Mouse (Mus musculus) megakaryocyte, embryonic 14.5 days (primary cell): ENCODE data around the gene Nsd2. TPM values are rescaled to one million over a fixed set of nuclear protein-coding genes. Genes with fewer than 3 reads are reported as not detected.
"Not testable (repeated sequence)": the region's sequence is repeated elsewhere in the genome, so short reads cannot be mapped to it uniquely, and the experiment has no call there.

Experiments used
- H3K27me3 ChIP-seq: replicated peaks from 2 replicates; pipeline ENCODE3; 2012; ENCODE audit warnings: inconsistent platforms
- H3K36me3 ChIP-seq: replicated peaks from 2 replicates; pipeline ENCODE3; 2012; ENCODE audit warnings: low read length, inconsistent platforms, mixed read lengths
- H3K4me1 ChIP-seq: 2 replicates; pipeline ENCODE4 v1.6.1; 2012; ENCODE audit warnings: inconsistent platforms
- H3K4me3 ChIP-seq: replicated peaks from 2 replicates; pipeline ENCODE3; 2012; ENCODE audit warnings: moderate library complexity, mild to moderate bottlenecking, inconsistent platforms
- H3K9me3 ChIP-seq: 2 replicates; pipeline ENCODE4 v1.6.1; 2012; ENCODE audit warnings: inconsistent platforms
- FLI1 ChIP-seq: IDR thresholded peaks from 2 replicates; pipeline ENCODE4 v1.6.1; 2012; ENCODE audit warnings: low read length, inconsistent platforms, mixed read lengths
- GATA1 ChIP-seq: IDR thresholded peaks from 3 replicates; pipeline ENCODE4 v1.6.1; 2012; ENCODE audit warnings: mixed read lengths, low read length, inconsistent platforms, borderline replicate concordance
- polyA plus RNA-seq: library from polyadenylated mRNA; stranded (reverse); fragments of >175 nt; gene quantifications from 2 replicates; pipeline ENCODE4 v1.2.3, GENCODE M21; 2012; ENCODE audit warnings: low replicate concordance; ENCODE audit not compliant: insufficient read depth

Gene Nsd2
- polyA plus RNA-seq, 1 experiment: 3.3 TPM

DNA sequence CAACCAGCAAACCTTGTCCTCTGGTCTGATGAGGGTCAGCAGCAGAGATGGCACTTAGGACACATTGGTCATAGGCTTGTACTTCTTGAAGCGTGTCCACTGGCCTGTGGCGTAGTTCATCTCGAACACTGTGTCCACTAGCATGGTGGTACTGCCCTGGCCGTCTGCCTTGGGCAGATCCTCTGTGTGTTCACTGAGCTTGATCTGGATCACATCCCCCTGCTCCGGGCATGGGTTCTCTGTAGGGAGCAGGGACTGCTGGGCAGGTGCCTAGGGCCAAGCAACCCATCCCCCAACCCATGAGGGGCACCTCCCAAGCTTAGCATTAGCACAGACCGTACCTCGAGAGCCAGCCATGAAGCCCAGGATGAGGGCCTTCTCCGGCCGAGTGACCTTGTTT, 78.1 kb downstream of the Nsd2 start:
- TF ChIP-seq GATA1 (no peak), FLI1 (no peak)
- peaks cover 3% of the 10 kb centered on the region; the same call in 1 of the 2 replicates for H3K4me1 ChIP-seq
- H3K4me3 ChIP-seq: no peak overlapping the region
- H3K27me3 ChIP-seq: no peaks in the 10 kb centered on the region
- H3K9me3 ChIP-seq: no peaks in the 10 kb centered on the region
- H3K36me3 ChIP-seq: peaks cover 100% of the 10 kb centered on the region

DNA sequence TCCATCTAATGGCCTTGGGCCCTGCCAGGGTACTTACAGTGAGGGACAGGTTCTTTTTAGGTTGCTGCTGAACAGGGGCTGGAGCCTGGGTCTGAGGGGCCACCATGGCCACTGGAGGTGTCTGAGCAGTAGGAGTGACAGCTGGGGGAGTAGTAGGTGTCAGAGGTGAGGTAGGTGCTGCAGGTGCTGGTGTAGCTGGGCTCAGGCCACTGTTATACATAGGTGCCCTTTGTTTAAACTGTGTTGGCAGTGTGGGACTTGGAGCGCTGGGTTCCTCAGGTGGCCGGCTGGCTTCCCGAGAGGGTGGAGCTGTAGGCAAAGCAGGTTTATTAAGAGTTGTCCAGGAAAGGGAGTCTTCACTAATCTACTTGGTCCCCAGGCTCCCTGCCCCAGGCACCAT, 78.7 kb downstream of the Nsd2 start:
- H3K4me1 ChIP-seq: peaks cover 3% of the 10 kb centered on the region; the same call in 1 of the 2 replicates
- no peaks in the 10 kb centered on the region for H3K27me3 ChIP-seq
- no peaks in the 10 kb centered on the region for H3K9me3 ChIP-seq
- H3K36me3 ChIP-seq: peaks cover 97% of the 10 kb centered on the region
- TF ChIP-seq FLI1 (no peak), GATA1 (no peak)
- H3K4me3 ChIP-seq: no peak overlapping the region

DNA sequence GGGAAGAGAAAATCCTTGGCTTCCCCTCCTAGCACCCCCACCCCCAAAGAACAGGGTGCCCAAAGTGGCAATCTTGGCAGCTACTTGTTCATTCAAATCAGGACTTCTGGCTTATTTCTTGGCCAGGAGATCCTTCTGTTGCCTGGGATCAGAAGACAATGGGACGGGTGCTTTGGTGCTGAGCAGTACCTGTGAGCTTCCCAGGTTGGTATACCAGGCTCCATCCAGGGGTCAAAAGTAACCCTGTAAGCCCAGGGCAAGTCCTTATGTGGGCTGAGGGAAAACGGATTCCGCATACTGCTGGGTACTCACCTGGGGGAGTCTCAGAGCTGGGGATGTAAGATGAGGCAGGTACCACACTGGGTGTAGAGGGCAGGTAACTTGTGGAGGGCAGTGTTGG, 79.6 kb downstream of the Nsd2 start:
- H3K36me3 ChIP-seq: peaks cover 88% of the 10 kb centered on the region
- no peak for TF ChIP-seq FLI1
- H3K9me3 ChIP-seq: no peaks in the 10 kb centered on the region

DNA sequence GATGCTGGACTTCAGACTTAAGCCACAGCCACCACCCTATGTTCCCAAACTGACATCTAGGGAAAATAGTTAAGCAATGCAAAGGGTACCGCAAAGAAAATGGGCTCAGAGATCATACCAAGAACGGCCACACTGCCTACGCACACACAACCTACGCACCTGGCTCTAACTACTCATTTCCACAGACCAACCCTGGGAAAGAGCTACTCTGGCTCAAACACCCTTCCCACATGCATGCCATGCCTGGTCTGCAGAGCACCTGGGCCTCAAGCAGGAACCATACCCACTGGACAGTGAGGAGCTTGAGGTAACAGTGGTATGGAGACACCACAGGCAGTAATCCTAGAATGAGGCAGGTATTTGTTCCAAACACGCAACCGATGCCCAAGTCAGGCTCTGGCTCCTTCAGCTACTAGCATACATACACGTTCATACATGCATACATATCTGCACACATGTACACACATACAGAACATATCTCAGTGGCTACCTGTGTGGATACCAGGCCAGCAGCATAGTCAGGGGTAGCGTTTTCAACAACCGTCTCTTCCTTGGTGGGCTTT, 80.3 kb downstream of the Nsd2 start:
- H3K9me3 ChIP-seq: no peaks in the 10 kb centered on the region
- peaks cover 81% of the 10 kb centered on the region for H3K36me3 ChIP-seq

More for the DNA sequence above, 79.6 kb downstream of the Nsd2 start:
- Histone ChIP-seq H3K27me3 (no peaks in the 10 kb centered on the region), H3K4me1 (peaks cover 2% of the 10 kb centered on the region; the same call in 1 of the 2 replicates), H3K4me3 (no peak overlapping the region)

DNA sequence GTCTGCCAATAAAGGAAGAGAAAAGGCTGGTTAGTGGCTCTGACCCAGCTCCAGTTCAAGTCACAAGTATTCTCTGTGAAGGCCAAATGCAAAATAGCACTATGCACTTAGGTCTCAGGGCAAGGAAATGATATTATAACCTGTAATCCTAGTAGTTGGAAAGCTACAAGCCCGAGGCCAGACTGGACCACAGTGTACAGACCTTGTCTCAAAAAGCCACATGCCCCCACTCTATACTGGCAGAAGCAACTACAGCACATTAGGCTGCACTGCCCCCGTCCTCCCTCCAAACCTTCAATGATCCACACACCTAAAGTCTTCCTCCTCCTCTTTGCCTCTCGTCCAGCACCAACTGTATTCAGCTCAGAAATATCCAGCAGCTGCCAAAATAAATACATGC, 80.8 kb downstream of the Nsd2 start:
- peaks cover 77% of the 10 kb centered on the region for H3K36me3 ChIP-seq
- H3K27me3 ChIP-seq: no peaks in the 10 kb centered on the region
- H3K4me1 ChIP-seq: no peaks in the 10 kb centered on the region
- H3K9me3 ChIP-seq: no peaks in the 10 kb centered on the region
- H3K4me3 ChIP-seq: no peak overlapping the region
- TF ChIP-seq GATA1 (no peak), FLI1 (no peak)

More for the DNA sequence above, 80.3 kb downstream of the Nsd2 start:
- H3K4me1 ChIP-seq: no peaks in the 10 kb centered on the region
- no peaks in the 10 kb centered on the region for H3K27me3 ChIP-seq
- H3K4me3 ChIP-seq: no peak overlapping the region
- TF ChIP-seq FLI1: no peak
- no peak for TF ChIP-seq GATA1

DNA sequence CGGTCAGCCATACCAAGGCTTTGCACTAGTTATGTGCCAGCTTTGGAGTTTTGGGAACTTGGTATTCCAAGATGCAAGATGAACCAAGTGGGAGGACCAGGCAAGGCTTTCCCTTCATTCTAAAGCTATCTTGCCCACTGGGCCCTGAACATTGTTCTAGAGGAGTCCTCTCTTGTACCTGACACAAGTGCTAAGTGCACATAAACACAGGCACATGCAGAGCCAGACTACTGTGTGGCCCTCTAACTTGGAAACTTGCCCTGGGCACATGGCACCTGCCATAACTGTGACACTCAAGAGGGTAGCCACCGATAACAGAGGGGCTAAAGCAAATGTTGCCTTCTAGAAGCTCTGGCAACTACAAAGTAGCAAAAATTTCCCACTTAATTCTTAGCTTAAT, 82.2 kb downstream of the Nsd2 start:
- Histone ChIP-seq H3K4me3 (no peak overlapping the region), H3K27me3 (no peaks in the 10 kb centered on the region), H3K36me3 (peaks cover 62% of the 10 kb centered on the region), H3K4me1 (no peaks in the 10 kb centered on the region), H3K9me3 (no peaks in the 10 kb centered on the region)
- TF ChIP-seq FLI1 (no peak), GATA1 (no peak)

DNA sequence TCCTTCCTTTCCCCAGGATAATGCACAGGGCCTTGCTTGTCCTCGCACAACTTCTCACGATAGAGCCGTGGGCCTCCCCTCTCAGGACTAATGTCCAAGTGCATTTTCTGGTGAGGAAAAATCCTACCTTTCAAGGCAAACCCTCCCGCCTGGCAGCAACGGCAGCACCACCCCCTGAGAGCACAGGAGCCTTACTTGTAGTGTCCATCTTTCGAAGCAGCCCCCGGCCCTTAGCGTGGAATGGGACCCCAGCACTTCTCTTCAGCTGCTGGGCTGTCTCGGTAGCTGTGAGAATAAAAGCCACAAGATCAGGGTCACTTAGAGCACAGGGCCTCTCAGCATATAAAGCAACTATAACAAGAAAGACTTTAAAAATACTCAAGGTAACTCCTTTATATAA, 82.7 kb downstream of the Nsd2 start:
- TF ChIP-seq GATA1 (no peak), FLI1 (no peak)
- Histone ChIP-seq H3K36me3 (peaks cover 58% of the 10 kb centered on the region), H3K9me3 (no peaks in the 10 kb centered on the region), H3K4me1 (no peaks in the 10 kb centered on the region), H3K27me3 (no peaks in the 10 kb centered on the region), H3K4me3 (no peak overlapping the region)

DNA sequence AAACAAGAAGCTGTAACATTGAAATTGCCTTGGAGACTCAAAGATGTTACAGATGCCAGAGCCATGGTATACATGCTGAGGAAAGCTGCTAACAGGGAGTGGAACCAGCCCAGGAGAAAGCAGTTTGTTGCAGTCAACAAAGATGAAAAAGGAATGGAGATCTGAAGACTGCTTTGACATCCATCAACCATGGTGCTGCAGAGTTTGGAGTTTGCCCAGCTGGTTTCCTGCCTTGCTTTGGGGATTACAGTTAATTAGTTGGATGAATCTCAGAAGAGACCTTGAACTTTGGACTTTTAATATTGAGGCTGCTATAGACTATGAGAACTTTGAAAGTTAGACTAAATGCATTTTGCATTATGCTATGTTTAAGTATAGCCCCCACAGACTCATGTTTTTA, 94.5 kb downstream of the Nsd2 start:
- H3K9me3 ChIP-seq, H3K4me3 ChIP-seq, H3K27me3 ChIP-seq: not testable (repeated sequence)
- peaks cover 11% of the 10 kb centered on the region; the same call in 1 of the 2 replicates for H3K4me1 ChIP-seq
- H3K36me3 ChIP-seq: peaks cover 63% of the 10 kb centered on the region

DNA sequence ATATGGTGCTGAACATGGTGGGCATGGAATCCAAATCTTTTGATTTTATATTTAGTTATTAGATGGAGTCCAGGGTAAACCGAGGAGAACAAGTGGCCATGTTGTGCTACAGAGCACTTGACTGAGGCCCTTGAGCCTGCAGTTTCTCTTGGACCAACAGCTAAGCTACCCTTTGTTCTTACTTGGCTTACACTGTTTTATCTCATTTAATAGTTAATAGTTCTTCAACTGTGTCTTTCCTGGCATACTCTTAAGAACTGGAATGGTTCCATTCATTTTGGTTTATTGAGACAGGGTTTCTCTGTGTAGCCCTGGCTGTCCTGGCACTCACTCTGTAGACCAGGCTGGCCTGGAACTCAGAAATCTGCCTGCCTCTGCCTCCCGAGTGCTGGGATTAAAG, 96.1 kb downstream of the Nsd2 start:
- not testable (repeated sequence) for H3K27me3 ChIP-seq, H3K9me3 ChIP-seq, H3K4me3 ChIP-seq
- H3K4me1 ChIP-seq: peaks cover 26% of the 10 kb centered on the region
- H3K36me3 ChIP-seq: peaks cover 78% of the 10 kb centered on the region

DNA sequence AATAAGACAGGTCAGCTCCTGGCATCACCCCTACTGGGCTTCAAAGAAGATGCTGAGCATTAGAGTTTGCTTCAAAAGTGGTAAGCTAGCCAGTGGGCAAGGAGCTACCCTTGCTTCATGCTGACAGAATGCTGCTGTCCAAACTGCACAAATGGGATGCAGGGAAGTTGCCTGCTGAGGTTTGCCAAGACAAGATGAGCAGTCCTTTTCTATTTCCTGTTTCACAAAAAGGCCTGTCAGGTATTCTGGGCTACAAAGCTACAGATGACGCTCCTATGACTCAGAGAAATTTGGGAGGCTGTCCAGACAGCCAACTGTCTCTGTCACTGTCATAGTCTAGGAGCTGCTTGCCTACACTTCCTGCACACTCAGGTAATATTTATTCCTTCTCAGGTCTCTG, 98.9 kb downstream of the Nsd2 start:
- peaks cover 88% of the 10 kb centered on the region for H3K36me3 ChIP-seq
- no peak overlapping the region for H3K4me3 ChIP-seq
- H3K9me3 ChIP-seq: 0 out of 2 replicates have a peak, but pooled peaks cover 5% of the 10 kb centered on the region
- peaks cover 49% of the 10 kb centered on the region for H3K4me1 ChIP-seq
- no peaks in the 10 kb centered on the region for H3K27me3 ChIP-seq
- TF ChIP-seq FLI1: no peak
- no peak for TF ChIP-seq GATA1

DNA sequence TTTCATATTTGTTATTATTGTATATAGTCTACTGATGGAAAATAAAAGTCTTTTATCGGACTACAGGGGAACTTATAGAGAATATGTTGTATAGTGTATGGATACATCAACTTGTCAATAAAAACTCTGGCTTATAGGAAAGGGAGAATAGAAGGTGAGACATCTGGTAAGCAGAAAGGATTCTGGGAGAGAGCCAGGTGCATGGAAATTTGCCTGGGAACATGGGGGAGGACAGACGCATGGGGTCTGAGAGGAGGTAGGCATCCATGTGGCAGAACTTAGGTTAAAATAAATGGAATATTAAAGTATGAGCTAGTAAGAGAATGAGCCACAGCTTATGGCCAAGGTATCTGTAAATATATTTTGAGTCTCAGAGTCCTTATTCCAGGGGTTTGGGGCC, 99.5 kb downstream of the Nsd2 start:
- no peak overlapping the region for H3K4me3 ChIP-seq
- no peaks in the 10 kb centered on the region for H3K27me3 ChIP-seq
- TF ChIP-seq GATA1 (no peak), FLI1 (no peak)
- H3K36me3 ChIP-seq: peaks cover 86% of the 10 kb centered on the region
- 0 out of 2 replicates have a peak, but pooled peaks cover 5% of the 10 kb centered on the region for H3K9me3 ChIP-seq
- H3K4me1 ChIP-seq: peaks cover 49% of the 10 kb centered on the region
